ENCODE assay signal across 32 mouse cellular contexts in the genomic region with DNA sequence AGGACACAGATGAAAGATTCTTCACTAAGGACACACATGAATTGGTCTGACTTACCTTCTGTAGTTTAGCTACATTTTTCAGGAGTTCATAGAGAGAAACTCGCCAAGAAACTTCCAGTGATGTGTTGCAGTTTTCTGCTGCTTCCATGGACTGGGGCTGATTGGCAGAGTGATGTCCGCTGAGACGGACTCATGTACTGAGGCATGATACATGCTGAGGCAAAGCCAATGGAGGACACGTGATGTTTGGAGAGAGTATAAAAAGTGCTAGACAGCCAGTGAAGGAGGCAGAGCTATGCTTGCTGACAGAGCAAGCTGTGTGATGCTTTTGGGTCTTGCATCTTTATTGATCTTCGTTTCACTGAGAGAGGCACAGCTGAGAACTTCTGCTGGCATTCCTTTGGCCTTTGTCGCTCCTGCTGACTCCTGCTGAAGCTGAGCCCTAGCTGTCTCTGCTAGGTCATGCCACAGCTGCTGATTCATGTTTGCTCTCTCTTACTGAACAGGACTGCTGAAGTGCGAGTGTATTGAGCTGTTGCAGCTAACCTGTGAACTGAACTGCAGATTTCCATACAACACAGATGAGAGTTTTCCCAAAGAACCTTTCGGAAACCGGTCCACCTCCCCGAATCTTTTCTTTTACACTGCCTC.
DNase-seq lines count a peak whose midpoint lies in the region; ATAC-seq and TF ChIP-seq lines count a peak whose summit lies in the region.
"Had no signal": no experiment of that assay in that cellular context is flagged by ENCODE, and none has a peak within 500 bp of the region (broad histone marks: within the 10 kb centered on the region; RNA-seq: fewer than 3 reads in every experiment).

No protein-coding gene starts in this region.

- no peaks in the 10 kb centered on the region for H3K9me3 ChIP-seq in midbrain, embryonic 11.5 days (ENCODE audit: control insufficient read depth, low read length)
- H3K9me3 ChIP-seq in midbrain, postnatal 0 days (ENCODE audit: low read length), result no peaks in the 10 kb centered on the region
- H3K9me3 ChIP-seq in forebrain, embryonic 12.5 days, result no peaks in the 10 kb centered on the region
- H3K9me3 ChIP-seq: embryonic facial prominence, embryonic 12.5 days; limb, embryonic 10.5 days; limb, embryonic 15.5 days; neural tube, embryonic 15.5 days had no signal

- no peak overlapping the region for H3K4me3 ChIP-seq in midbrain, embryonic 11.5 days (ENCODE audit: low read depth, low read length)
- no peak overlapping the region for H3K4me3 ChIP-seq in midbrain, postnatal 0 days (ENCODE audit: low read depth, low read length)
- no peak overlapping the region for H3K4me3 ChIP-seq in forebrain, embryonic 12.5 days (replicated peaks)
- H3K4me3 ChIP-seq: embryonic facial prominence, embryonic 12.5 days; limb, embryonic 10.5 days; limb, embryonic 15.5 days; liver, embryonic 13.5 days; neural tube, embryonic 15.5 days had no signal

- WGBS in midbrain, embryonic 11.5 days, result 84% methylated on average over 10 of the region's 10 CpGs
- 72% methylated on average over 10 of the region's 10 CpGs for WGBS in midbrain, postnatal 0 days
- WGBS in forebrain, embryonic 12.5 days, result 85% methylated on average over 10 of the region's 10 CpGs

- H3K4me1 ChIP-seq in midbrain, embryonic 11.5 days (ENCODE audit: control insufficient read depth, insufficient read depth, low read length), result no peaks in the 10 kb centered on the region
- no peaks in the 10 kb centered on the region for H3K4me1 ChIP-seq in midbrain, postnatal 0 days (ENCODE audit: insufficient read depth, low read length)
- no peaks in the 10 kb centered on the region for H3K4me1 ChIP-seq in forebrain, embryonic 12.5 days
- H3K4me1 ChIP-seq: embryonic facial prominence, embryonic 12.5 days; limb, embryonic 10.5 days; limb, embryonic 15.5 days; liver, embryonic 13.5 days; neural tube, embryonic 15.5 days had no signal

- peak; percentile 7 for DNase-seq in embryo, embryonic 10 days (ENCODE audit: low spot score)
- DNase-seq in embryo, embryonic 9.5 days (ENCODE audit: extremely low spot score), result no peak
- DNase-seq in midbrain, embryonic 11.5 days (ENCODE audit: low spot score, missing footprints), result peak; percentile 59
- DNase-seq in midbrain, postnatal 0 days (ENCODE audit: low spot score), result no peak
- DNase-seq in brain, adult 2 months (ENCODE audit: low read depth, low spot score), result peak; percentile 6
- no peak for DNase-seq in thymus, postnatal 25 days
- DNase-seq: adrenal gland, postnatal 25 days; cerebellum, adult 8-10 months; gastrocnemius, postnatal 14 days; heart, postnatal 4 days; kidney, adult 11 months; kidney, postnatal 14 days; layer of hippocampus, adult 9-11 months; liver, embryonic 13.5 days; lung, adult 18-20 months; lung, postnatal 4 days; right cerebral cortex, adult 18-20 months; spleen, adult 18-20 months; thymus, adult 18-20 months; thymus, postnatal 36 days had no signal

- H3K27me3 ChIP-seq in midbrain, embryonic 11.5 days (ENCODE audit: control insufficient read depth, insufficient read depth, low read length), result no peaks in the 10 kb centered on the region
- H3K27me3 ChIP-seq in midbrain, postnatal 0 days (ENCODE audit: insufficient read depth, low read length), result no peaks in the 10 kb centered on the region
- H3K27me3 ChIP-seq in forebrain, embryonic 12.5 days, result no peaks in the 10 kb centered on the region
- H3K27me3 ChIP-seq: embryonic facial prominence, embryonic 12.5 days; limb, embryonic 15.5 days; liver, embryonic 13.5 days; neural tube, embryonic 15.5 days had no signal

- no peaks in the 10 kb centered on the region for H3K36me3 ChIP-seq in midbrain, embryonic 11.5 days (ENCODE audit: control insufficient read depth, insufficient read depth, low read length)
- no peaks in the 10 kb centered on the region for H3K36me3 ChIP-seq in midbrain, postnatal 0 days (ENCODE audit: insufficient read depth, low read length)
- no peaks in the 10 kb centered on the region for H3K36me3 ChIP-seq in forebrain, embryonic 12.5 days (replicated peaks)
- H3K36me3 ChIP-seq: embryonic facial prominence, embryonic 12.5 days; limb, embryonic 10.5 days; limb, embryonic 15.5 days; liver, embryonic 13.5 days; neural tube, embryonic 15.5 days had no signal

- H3K9ac ChIP-seq in midbrain, embryonic 11.5 days (ENCODE audit: low read length), result no peak overlapping the region
- no peak overlapping the region for H3K9ac ChIP-seq in midbrain, postnatal 0 days (replicated peaks; ENCODE audit: low read length, poor library complexity, severe bottlenecking)
- H3K9ac ChIP-seq in forebrain, embryonic 12.5 days, result no peak overlapping the region
- H3K9ac ChIP-seq: embryonic facial prominence, embryonic 12.5 days; hindbrain, embryonic 14.5 days; limb, embryonic 15.5 days; liver, embryonic 13.5 days; neural tube, embryonic 15.5 days had no signal

- no peak for TF ChIP-seq CTCF in midbrain, postnatal 0 days (IDR thresholded peaks at IDR 0.05)

- H3K4me2 ChIP-seq in midbrain, embryonic 11.5 days, result no peak overlapping the region
- no peak overlapping the region for H3K4me2 ChIP-seq in midbrain, postnatal 0 days (ENCODE audit: low read depth, low read length, poor library complexity, severe bottlenecking)
- H3K4me2 ChIP-seq in forebrain, embryonic 12.5 days, result no peak overlapping the region
- H3K4me2 ChIP-seq: embryonic facial prominence, embryonic 12.5 days; heart, embryonic 11.5 days; hindbrain, embryonic 14.5 days; limb, embryonic 15.5 days; liver, embryonic 13.5 days; neural tube, embryonic 15.5 days had no signal

- ATAC-seq in midbrain, embryonic 11.5 days (ENCODE audit: low FRiP score), result no peak
- ATAC-seq in midbrain, postnatal 0 days (ENCODE audit: low FRiP score), result no peak
- ATAC-seq in forebrain, embryonic 12.5 days (ENCODE audit: low FRiP score), result no peak
- ATAC-seq: CD4-positive, CD25-positive, alpha-beta regulatory T cell, adult 4 months; forebrain, embryonic 16.5 days; inflammation-experienced regulatory T-cells, adult 6 months; lung, postnatal 0 days had no signal

- H3K27ac ChIP-seq in midbrain, embryonic 11.5 days (ENCODE audit: low read depth, low read length), result no peak overlapping the region
- H3K27ac ChIP-seq in midbrain, postnatal 0 days (ENCODE audit: low read depth, low read length), result no peak overlapping the region
- H3K27ac ChIP-seq in forebrain, embryonic 12.5 days, result no peak overlapping the region
- H3K27ac ChIP-seq: embryonic facial prominence, embryonic 12.5 days; hindbrain, embryonic 14.5 days; limb, embryonic 10.5 days; limb, embryonic 15.5 days; liver, embryonic 13.5 days; neural tube, embryonic 15.5 days; stomach, postnatal 0 days had no signal

Comparison
In these comparisons a context has a peak if more than half of its experiments do, and no peak if none do; other contexts are left out.
1. DNase-seq: peak in embryo, embryonic 10 days (single experiment), midbrain, embryonic 11.5 days (single experiment) and brain, adult 2 months (single experiment); none in embryo, embryonic 9.5 days (single experiment), midbrain, postnatal 0 days (single experiment) and thymus, postnatal 25 days (single experiment).